ENCODE assay signal across 26 mouse cellular contexts in the genomic region with DNA sequence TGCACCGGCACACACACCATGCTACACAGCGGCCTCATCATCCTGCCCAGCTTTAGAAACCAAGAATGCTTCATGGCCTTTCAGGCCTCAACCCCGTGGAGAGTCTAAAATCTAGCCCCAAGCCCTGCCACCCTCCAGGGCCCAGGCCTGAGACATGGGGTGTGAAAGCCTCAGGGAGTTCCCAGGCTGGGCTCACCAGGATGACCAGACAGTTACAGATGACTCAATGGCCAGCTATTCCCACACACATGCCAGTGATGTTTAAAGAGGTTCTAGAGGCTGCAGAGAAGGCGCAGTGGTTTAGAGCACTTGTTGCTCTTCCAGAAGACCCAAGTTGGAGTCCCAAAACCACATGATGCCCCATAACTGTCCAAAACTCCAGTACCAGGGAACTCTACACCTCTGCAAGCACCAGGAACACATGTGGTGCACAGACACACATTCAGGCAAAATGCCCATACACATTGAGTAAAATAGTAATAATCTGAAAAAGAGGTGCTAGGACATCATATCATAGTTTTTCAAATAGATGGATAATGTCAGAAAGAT. TPM values are rescaled to one million over a fixed set of nuclear protein-coding genes. Genes with fewer than 3 reads are reported as not detected.
"Had no signal": no experiment of that assay in that cellular context is flagged by ENCODE, and none has a peak within 500 bp of the region (broad histone marks: within the 10 kb centered on the region; RNA-seq: fewer than 3 reads in every experiment).

No protein-coding gene starts in this region.

- H3K4me2 ChIP-seq: heart, embryonic 11.5 days; heart, embryonic 13.5 days; heart, embryonic 15.5 days; hindbrain, embryonic 13.5 days; hindbrain, embryonic 15.5 days; kidney, embryonic 15.5 days; limb, embryonic 13.5 days; limb, embryonic 15.5 days; liver, embryonic 12.5 days had no signal

- H3K36me3 ChIP-seq: heart, embryonic 13.5 days; heart, embryonic 15.5 days; hindbrain, embryonic 13.5 days; hindbrain, embryonic 15.5 days; kidney, embryonic 15.5 days; limb, embryonic 13.5 days; limb, embryonic 15.5 days; liver, embryonic 12.5 days had no signal

- H3K4me3 ChIP-seq: gastrocnemius, adult 2 months; heart, embryonic 13.5 days; heart, embryonic 15.5 days; hindbrain, embryonic 13.5 days; hindbrain, embryonic 15.5 days; kidney, embryonic 15.5 days; limb, embryonic 13.5 days; limb, embryonic 15.5 days; liver, embryonic 12.5 days had no signal

- ATAC-seq: hindbrain, postnatal 0 days; intestine, embryonic 16.5 days; liver, embryonic 12.5 days had no signal

- H3K27me3 ChIP-seq: heart, embryonic 15.5 days; hindbrain, embryonic 13.5 days; hindbrain, embryonic 15.5 days; kidney, embryonic 15.5 days; limb, embryonic 13.5 days; limb, embryonic 15.5 days; liver, embryonic 12.5 days had no signal

- DNase-seq: gastrocnemius, adult 2 months; gastrocnemius, postnatal 10 days; gastrocnemius, postnatal 25 days; heart, adult 18-20 months; heart, postnatal 14 days; heart, postnatal 36 days; kidney, adult 11 months; kidney, adult 2 months; kidney, adult 9 months; kidney, postnatal 14 days; kidney, postnatal 36 days; layer of hippocampus, adult 9-11 months; layer of hippocampus, postnatal 36 days; left cerebral cortex, postnatal 4 days had no signal

RNA-seq across cellular contexts. Expression of gene Ccdc92b, which starts 53.0 kb away (rescaled TPM):
- total RNA-seq: granulocyte monocyte progenitor cell, adult 5-6 weeks had no signal
